Mouse (Mus musculus) CH12.LX (cell line): ENCODE data around the gene Olfr68. TPM values are rescaled to one million over a fixed set of nuclear protein-coding genes. Genes with fewer than 3 reads are reported as not detected.

Experiments used
- DNase-seq: peaks from one replicate; pipeline ENCODE4 v3.0.0-alpha.2; 2013; ENCODE audit errors: extremely low read depth
- H3K27ac ChIP-seq: 2 replicates; pipeline ENCODE4 v1.5.1; 2012; ENCODE audit warnings: low read depth, mild to moderate bottlenecking, control low read depth, moderate library complexity; ENCODE audit not compliant: insufficient read depth
- H3K27me3 ChIP-seq: replicated peaks from 2 replicates; pipeline ENCODE3; 2012; ENCODE audit warnings: inconsistent platforms
- H3K36me3 ChIP-seq, 2 experiments: replicated peaks in 1 of 2; 2 replicates each; pipeline versions ENCODE3 to v1.6.1; 2012; ENCODE audit warnings: inconsistent platforms in 1 of 2, low read length in 1 of 2, mild to moderate bottlenecking in 1 of 2, mixed read lengths in 1 of 2, moderate library complexity in 1 of 2; ENCODE audit not compliant: control insufficient read depth in 1 of 2, insufficient read depth in 1 of 2
- H3K4me1 ChIP-seq, 2 experiments: 2 replicates each; pipeline ENCODE4 v1.6.1; 2012; ENCODE audit warnings: inconsistent platforms in 1 of 2, moderate library complexity in 1 of 2; ENCODE audit not compliant: insufficient read depth in 2 of 2, control insufficient read depth in 1 of 2
- H3K4me2 ChIP-seq: 2 replicates; pipeline ENCODE4 v1.6.1; 2012; ENCODE audit warnings: low read depth, mild to moderate bottlenecking, control low read depth; ENCODE audit not compliant: poor library complexity, insufficient read depth, severe bottlenecking
- H3K4me3 ChIP-seq, 3 experiments: fragments of 150-350 bp in 1 of 3; sonication (generic) in 1 of 3; replicated peaks in 1 of 3; 2 replicates each; pipeline versions ENCODE3 to v1.5.1; 2011 to 2012; ENCODE audit warnings: low read depth in 2 of 3, low read length in 2 of 3, mild to moderate bottlenecking in 2 of 3, moderate library complexity in 2 of 3, control low read depth in 1 of 3, improper control_type of control experiment in 1 of 3, inconsistent platforms in 1 of 3, mixed read lengths in 1 of 3; ENCODE audit not compliant: poor library complexity in 1 of 3
- H3K79me2 ChIP-seq: replicated peaks from 2 replicates; pipeline ENCODE4 v1.6.1; 2012; ENCODE audit warnings: mild to moderate bottlenecking, moderate library complexity; ENCODE audit not compliant: control insufficient read depth, poor library complexity, insufficient read depth, severe bottlenecking; ENCODE audit errors: extremely low read depth
- H3K9ac ChIP-seq: 2 replicates; pipeline ENCODE4 v1.6.1; 2012; ENCODE audit warnings: low read depth, mild to moderate bottlenecking, control low read depth, moderate library complexity; ENCODE audit not compliant: insufficient read depth
- H3K9me3 ChIP-seq: replicated peaks from 2 replicates; pipeline ENCODE3; 2012; ENCODE audit warnings: low read length, inconsistent platforms, mixed read lengths
- BHLHE40 ChIP-seq: IDR thresholded peaks from 2 replicates; pipeline ENCODE4 v1.6.1; 2011; ENCODE audit warnings: mild to moderate bottlenecking, low read depth, low read length, improper control_type of control experiment
- CHD1 ChIP-seq: IDR thresholded peaks from 2 replicates; pipeline ENCODE4 v1.6.1; 2012; ENCODE audit warnings: low read depth, low read length, improper control_type of control experiment, inconsistent platforms
- CHD2 ChIP-seq: IDR thresholded peaks from 2 replicates; pipeline ENCODE4 v1.6.1; 2011; ENCODE audit warnings: low read length, improper control_type of control experiment
- E2F4 ChIP-seq: IDR thresholded peaks from 2 replicates; pipeline ENCODE4 v1.6.1; 2011; ENCODE audit warnings: low read depth, low read length, improper control_type of control experiment; ENCODE audit not compliant: insufficient replicate concordance
- ELF1 ChIP-seq: IDR thresholded peaks from 2 replicates; pipeline ENCODE4 v1.6.1; 2014; ENCODE audit warnings: low read depth, mild to moderate bottlenecking, inconsistent platforms, low read length, improper control_type of control experiment
- ETS1 ChIP-seq: conservative IDR thresholded peaks from 2 replicates; pipeline ENCODE4 v1.6.1; 2012; ENCODE audit warnings: low read depth, mild to moderate bottlenecking, inconsistent platforms, low read length, improper control_type of control experiment, moderate library complexity
- GABPA ChIP-seq: IDR thresholded peaks from 2 replicates; pipeline ENCODE4 v1.6.1; 2012; ENCODE audit warnings: low read depth, low read length, improper control_type of control experiment, inconsistent platforms; ENCODE audit not compliant: insufficient replicate concordance
- JUN ChIP-seq: IDR thresholded peaks from 2 replicates; pipeline ENCODE4 v1.6.1; 2011; ENCODE audit warnings: low read depth, mild to moderate bottlenecking, low read length, improper control_type of control experiment, moderate library complexity; ENCODE audit not compliant: insufficient read depth
- MAFK ChIP-seq: IDR thresholded peaks from 2 replicates; pipeline ENCODE4 v1.6.1; 2011; ENCODE audit warnings: low read length, improper control_type of control experiment; ENCODE audit not compliant: insufficient replicate concordance
- MEF2A ChIP-seq: IDR thresholded peaks from 2 replicates; pipeline ENCODE4 v1.6.1; 2014; ENCODE audit warnings: low read depth, mild to moderate bottlenecking, inconsistent platforms, low read length, improper control_type of control experiment, borderline replicate concordance
- MXI1 ChIP-seq: IDR thresholded peaks from 2 replicates; pipeline ENCODE4 v1.6.1; 2011; ENCODE audit warnings: mild to moderate bottlenecking, low read depth, low read length, improper control_type of control experiment
- NELFE ChIP-seq: IDR thresholded peaks from 2 replicates; pipeline ENCODE4 v1.6.1; 2011; ENCODE audit warnings: low read depth, low read length, improper control_type of control experiment
- NRF1 ChIP-seq: IDR thresholded peaks from 2 replicates; pipeline ENCODE4 v1.6.1; 2014; ENCODE audit warnings: low read depth, mild to moderate bottlenecking, inconsistent platforms, low read length, improper control_type of control experiment, moderate library complexity
- POLR2A ChIP-seq: IDR thresholded peaks from 2 replicates; pipeline ENCODE4 v1.6.1; 2011; ENCODE audit warnings: low read depth, mild to moderate bottlenecking, improper control_type of control experiment, low read length
- POLR2AphosphoS2 ChIP-seq: IDR thresholded peaks from 2 replicates; pipeline ENCODE4 v1.6.1; 2011; ENCODE audit warnings: low read depth, low read length, improper control_type of control experiment
- RAD21 ChIP-seq: IDR thresholded peaks from 2 replicates; pipeline ENCODE4 v1.6.1; 2011; ENCODE audit warnings: low read depth, mild to moderate bottlenecking, low read length, improper control_type of control experiment, moderate library complexity
- SIN3A ChIP-seq: IDR thresholded peaks from 2 replicates; pipeline ENCODE4 v1.6.1; 2012; ENCODE audit warnings: low read length, improper control_type of control experiment, inconsistent platforms
- TBP ChIP-seq: conservative IDR thresholded peaks from 2 replicates; pipeline ENCODE4 v1.6.1; 2011; ENCODE audit warnings: low read depth, low read length, improper control_type of control experiment
- TCF12 ChIP-seq: IDR thresholded peaks from 2 replicates; pipeline ENCODE4 v1.6.1; 2014; ENCODE audit warnings: low read depth, mild to moderate bottlenecking, inconsistent platforms, low read length, improper control_type of control experiment
- USF1 ChIP-seq: IDR thresholded peaks from 2 replicates; pipeline ENCODE4 v1.6.1; 2014; ENCODE audit warnings: low read depth, mild to moderate bottlenecking, inconsistent platforms, low read length, improper control_type of control experiment
- USF2 ChIP-seq: conservative IDR thresholded peaks from 2 replicates; pipeline ENCODE4 v1.6.1; 2011; ENCODE audit warnings: low read depth, low read length, improper control_type of control experiment
- ZC3H11A ChIP-seq: IDR thresholded peaks from 2 replicates; pipeline ENCODE4 v1.6.1; 2012; ENCODE audit warnings: low read depth, mild to moderate bottlenecking, inconsistent platforms, low read length, improper control_type of control experiment
- ZKSCAN1 ChIP-seq: IDR thresholded peaks from 2 replicates; pipeline ENCODE4 v1.6.1; 2012; ENCODE audit warnings: low read depth, inconsistent platforms, low read length, improper control_type of control experiment, borderline replicate concordance
- ZMIZ1 ChIP-seq: IDR thresholded peaks from 2 replicates; pipeline ENCODE4 v1.6.1; 2012; ENCODE audit warnings: low read depth, mild to moderate bottlenecking, inconsistent platforms, low read length, improper control_type of control experiment
- ZNF384 ChIP-seq: IDR thresholded peaks from 2 replicates; pipeline ENCODE4 v1.6.1; 2012; ENCODE audit warnings: low read depth, low read length, improper control_type of control experiment, inconsistent platforms
- dilution Hi-C: fragments of 300-500 bp; cut with MboI; formaldehyde crosslinking; loops from 2 replicates; pipeline ENCODE4 v1.14.3; 2020; ENCODE audit warnings: low sequenced_read_pairs; ENCODE audit not compliant: extremely low pct_unique_long_range_greater_than_20kb, extremely low pct_ligation_motif_present
- in situ Hi-C: fragments of 300-500 bp; cut with MboI; formaldehyde crosslinking; loops from 3 replicates; pipeline ENCODE4 v1.14.3; 2019; ENCODE audit warnings: low sequenced_read_pairs, low pct_ligation_motif_present, low pct_unique_long_range_greater_than_20kb, mixed read lengths
- polyA plus RNA-seq: library from polyadenylated mRNA; unstranded; fragments of >175 nt; gene quantifications from 2 replicates; pipeline ENCODE4 v1.2.1, GENCODE M21; 2012; ENCODE audit warnings: low read depth; ENCODE audit not compliant: insufficient read length
- total RNA-seq, 2 experiments: library from RNA; depleted of rRNA; stranded (reverse); fragments of 300-350 nt in 1 of 2; fragments of >200 nt in 1 of 2; gene quantifications; 2 replicates each; pipeline ENCODE4 v1.2.3; 2012 to 2014

Gene Olfr68
- total and polyA plus RNA-seq, 3 experiments: not detected

- Histone ChIP-seq H3K79me2 (no peaks in the 10 kb centered on the region), H3K27ac (no peak within 1 kb of the TSS), H3K4me3 (no peak within 1 kb of the TSS), H3K4me1 (no peaks in the 10 kb centered on the region), H3K27me3 (no peaks in the 10 kb centered on the region), H3K36me3 (no peaks in the 10 kb centered on the region), H3K9me3 (no peaks in the 10 kb centered on the region), H3K4me2 (no peak within 1 kb of the TSS), H3K9ac (no peak within 1 kb of the TSS)
- no peak for TF ChIP-seq ZMIZ1
- TF ChIP-seq NRF1: no peak
- TF ChIP-seq POLR2A: no peak
- no peak for TF ChIP-seq MAFK
- no peak for TF ChIP-seq E2F4
- no peak for TF ChIP-seq ELF1
- no peak for TF ChIP-seq RAD21
- TF ChIP-seq ETS1: no peak
- TF ChIP-seq MEF2A: no peak
- no peak for TF ChIP-seq ZC3H11A
- TF ChIP-seq SIN3A: no peak
- TF ChIP-seq USF1: no peak
- TF ChIP-seq ZKSCAN1: no peak
- no peak for TF ChIP-seq MXI1
- no peak for TF ChIP-seq ZNF384
- no peak for TF ChIP-seq POLR2AphosphoS2
- no peak for TF ChIP-seq GABPA
- no peak for TF ChIP-seq BHLHE40
- DNase-seq: no peak
- dilution Hi-C loops: no loop called here
- in situ Hi-C loops: no loop called here
These were observed 34.7 kb downstream of the Olfr68 start, which contains the start of gene Olfr629 for GRCm38 (mm10) chr7:103744843-103745242. Gene Olfr629, minus strand, starts transcription at chr7:103744943.

DNA sequence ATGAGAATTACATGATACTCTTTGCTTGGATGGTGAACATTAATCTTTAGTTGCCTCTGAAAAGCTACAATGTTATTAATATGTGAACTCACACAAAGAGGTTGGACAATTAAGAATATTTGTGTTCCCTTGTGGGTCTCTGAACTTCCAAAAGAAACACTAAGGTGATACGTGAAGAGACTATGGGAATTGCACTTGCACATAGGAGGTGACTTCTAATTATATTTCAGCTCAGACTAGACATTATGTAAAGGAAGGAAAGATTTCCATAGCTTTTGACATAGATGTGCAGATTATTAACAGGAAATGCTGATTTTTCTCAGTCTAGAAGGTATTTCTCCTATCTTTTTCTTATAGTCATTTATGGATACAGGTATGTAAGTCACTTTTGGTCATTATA, 49.4 kb downstream of the Olfr68 start, which contains the start of gene Olfr628:
Gene Olfr628 (plus strand): TSS at position 301 of the 400 bp plus-strand sequence.
- Histone ChIP-seq H3K4me3 (no peak within 1 kb of the TSS), H3K9me3 (no peaks in the 10 kb centered on the region), H3K79me2 (no peaks in the 10 kb centered on the region), H3K9ac (no peak within 1 kb of the TSS), H3K4me1 (no peaks in the 10 kb centered on the region), H3K4me2 (no peak within 1 kb of the TSS), H3K36me3 (no peaks in the 10 kb centered on the region), H3K27ac (no peak within 1 kb of the TSS), H3K27me3 (no peaks in the 10 kb centered on the region)
- dilution Hi-C loops: no loop called here
- in situ Hi-C loops: no loop called here
- no peak for TF ChIP-seq JUN
- no peak for TF ChIP-seq SIN3A
- TF ChIP-seq E2F4: no peak
- no peak for TF ChIP-seq TBP
- no peak for TF ChIP-seq CHD2
- TF ChIP-seq ZC3H11A: no peak
- no peak for TF ChIP-seq MEF2A
- TF ChIP-seq CHD1: no peak
- TF ChIP-seq USF2: no peak
- no peak for TF ChIP-seq MAFK
- TF ChIP-seq NELFE: no peak
- TF ChIP-seq POLR2A: no peak
- TF ChIP-seq TCF12: no peak
- TF ChIP-seq POLR2AphosphoS2: no peak
- TF ChIP-seq USF1: no peak
- no peak for DNase-seq
